Mouse (Mus musculus): ENCODE data around the gene Lamc2.

DNA sequence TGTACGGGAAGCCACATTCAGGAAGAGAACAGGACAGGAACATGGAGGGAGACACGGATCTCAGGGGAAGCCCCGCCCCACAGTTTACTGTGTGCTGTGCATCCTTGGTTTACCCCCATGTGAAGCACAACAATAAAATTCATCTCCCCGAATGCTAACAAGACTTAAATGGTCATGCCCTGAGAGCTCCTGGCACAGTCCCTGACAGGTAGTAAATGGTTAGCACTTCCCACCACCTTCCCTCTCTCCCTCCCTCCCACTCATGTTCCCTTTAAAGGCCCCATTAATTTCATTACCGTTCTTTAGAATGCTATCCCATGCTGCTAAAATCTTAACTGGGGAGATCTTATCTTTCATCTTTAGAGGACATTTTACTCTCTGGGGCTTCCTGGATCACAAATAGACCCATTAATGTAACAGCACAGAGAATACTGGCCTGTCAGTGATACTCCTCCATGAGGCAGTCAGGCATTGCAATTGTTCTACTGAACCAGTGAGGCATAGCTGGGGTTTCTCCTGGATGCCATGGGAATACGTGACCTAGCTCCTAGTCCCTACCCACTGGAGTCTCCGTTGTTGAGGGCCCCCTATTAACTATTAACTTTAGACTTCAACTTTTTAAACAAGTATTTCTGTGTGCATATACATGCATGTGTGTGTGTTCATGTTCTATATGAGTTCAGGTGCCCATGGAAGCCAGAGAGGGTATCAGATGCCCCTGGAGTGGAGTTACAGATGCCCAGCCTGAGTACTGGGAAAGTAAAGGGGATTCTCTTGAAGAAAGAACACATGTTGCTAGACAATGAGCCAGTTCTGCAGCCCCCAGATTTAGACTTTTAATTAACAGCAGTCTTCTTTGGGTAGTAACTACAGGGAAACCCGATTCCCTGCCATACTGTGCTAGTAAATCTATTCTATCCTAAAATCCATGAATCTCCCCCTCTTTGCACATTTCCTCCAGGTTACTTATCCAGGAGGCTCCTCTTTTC, 60.7 kb downstream of the Lamc2 start:
- TF ChIP-seq POLR2A (IDR thresholded peaks at IDR 0.05; ENCODE audit: borderline replicate concordance, extremely low read depth, low read depth, low read length) (no peak), CTCF (IDR thresholded peaks at IDR 0.05; ENCODE audit: insufficient read depth, low read length) (no peak)

All from lung, adult 2 months (tissue).